Comparison of ENCODE assay signal across 10 mouse cellular contexts in the genomic region with DNA sequence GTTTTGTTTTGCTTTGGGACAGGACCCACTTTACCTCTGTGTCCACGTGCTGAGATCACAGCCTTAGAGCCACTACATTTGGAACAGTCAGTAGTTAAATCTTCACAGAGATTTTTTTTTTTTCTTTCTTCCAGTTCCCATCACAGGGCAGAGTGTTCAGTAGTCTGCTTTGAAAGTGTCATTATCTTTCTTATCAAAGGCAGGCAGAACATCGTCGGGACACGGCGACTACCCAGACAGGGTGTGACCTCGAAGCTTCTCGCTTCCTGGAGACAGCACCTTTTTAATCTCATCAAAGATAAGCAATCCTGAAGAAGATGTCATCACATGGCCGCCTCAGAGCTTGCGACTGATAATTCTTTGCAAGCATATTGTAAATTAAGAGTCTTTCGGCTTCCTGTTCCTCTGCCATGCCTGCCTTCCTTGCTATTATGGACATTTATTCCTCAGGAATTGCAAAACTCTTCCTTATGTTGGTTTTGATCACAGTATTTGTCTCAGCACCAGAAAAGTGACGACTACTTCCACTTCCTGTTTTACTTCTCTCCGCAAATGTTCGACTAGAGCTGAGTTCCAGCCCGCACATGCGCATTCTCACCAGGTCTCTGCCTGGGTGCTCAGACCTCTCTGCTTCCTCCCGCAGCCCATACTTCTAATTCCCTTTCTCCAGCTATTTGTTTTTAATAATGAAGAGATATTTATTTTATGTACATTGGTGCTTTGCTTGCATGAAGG. TPM values are rescaled to one million over a fixed set of nuclear protein-coding genes. Genes with fewer than 3 reads are reported as not detected.
A peak's percentile ranks its signal among the peaks of the same experiment; 100 is the strongest.
DNase-seq lines count a peak whose midpoint lies in the region; ATAC-seq lines count a peak whose summit lies in the region.
"Had no signal": no experiment of that assay in that cellular context is flagged by ENCODE, and none has a peak within 500 bp of the region (broad histone marks: within the 10 kb centered on the region; RNA-seq: fewer than 3 reads in every experiment).

No protein-coding gene starts in this region.

- H3K27me3 ChIP-seq in heart, embryonic 14.5 days (ENCODE audit: control insufficient read depth, insufficient read depth, low read length), result no peaks in the 10 kb centered on the region
- no peaks in the 10 kb centered on the region for H3K27me3 ChIP-seq in midbrain, embryonic 15.5 days (replicated peaks)
- H3K27me3 ChIP-seq in hindbrain, embryonic 13.5 days, result no peaks in the 10 kb centered on the region

- H3K4me1 ChIP-seq in heart, embryonic 14.5 days (ENCODE audit: control insufficient read depth in 2 of 2, insufficient read depth in 2 of 2, low read length in 2 of 2), result peaks cover 2% of the 10 kb centered on the region in 2 experiments; a peak in 1 of 4 replicates
- no peaks in the 10 kb centered on the region for H3K4me1 ChIP-seq in midbrain, embryonic 15.5 days
- H3K4me1 ChIP-seq in hindbrain, embryonic 13.5 days (replicated peaks), result no peaks in the 10 kb centered on the region

- ATAC-seq in heart, embryonic 14.5 days (ENCODE audit: insufficient number of reproducible peaks, insufficient read depth, low FRiP score, low read depth), result no peak
- ATAC-seq in midbrain, embryonic 15.5 days (replicated peaks), result no peak
- ATAC-seq in hindbrain, embryonic 13.5 days (ENCODE audit: low FRiP score), result no peak

- H3K9me3 ChIP-seq in heart, embryonic 14.5 days (ENCODE audit: control insufficient read depth, low read length), result no peaks in the 10 kb centered on the region
- H3K9me3 ChIP-seq in midbrain, embryonic 15.5 days, result no peaks in the 10 kb centered on the region
- no peaks in the 10 kb centered on the region for H3K9me3 ChIP-seq in hindbrain, embryonic 13.5 days

- H3K9ac ChIP-seq in heart, embryonic 14.5 days (ENCODE audit: low read length), result no peak overlapping the region
- no peak overlapping the region for H3K9ac ChIP-seq in midbrain, embryonic 15.5 days
- H3K9ac ChIP-seq in hindbrain, embryonic 13.5 days, result no peak overlapping the region

- intact Hi-C loops in heart, postnatal 25 days (cut with DNase I), result no loop called here
- intact Hi-C loops in left cerebral cortex, postnatal 36 days (cut with DNase I), result no loop called here

- WGBS in heart, embryonic 14.5 days, result 28% methylated on average over 16 of the region's 16 CpGs
- 80% methylated on average over 16 of the region's 16 CpGs for WGBS in midbrain, embryonic 15.5 days
- 87% methylated on average over 16 of the region's 16 CpGs for WGBS in hindbrain, embryonic 13.5 days

- H3K4me3 ChIP-seq in heart, embryonic 14.5 days (ENCODE audit: control insufficient read depth in 1 of 2, insufficient read depth in 1 of 2, low read depth in 1 of 2, low read length in 2 of 2), result peak overlapping the region in 1 of 2 experiments; percentile 6; a peak in 1 of 4 replicates
- H3K4me3 ChIP-seq in midbrain, embryonic 15.5 days, result no peak overlapping the region
- no peak overlapping the region for H3K4me3 ChIP-seq in hindbrain, embryonic 13.5 days

- no peaks in the 10 kb centered on the region for H3K36me3 ChIP-seq in heart, embryonic 14.5 days (ENCODE audit: control insufficient read depth, insufficient read depth, low read length)
- no peaks in the 10 kb centered on the region for H3K36me3 ChIP-seq in midbrain, embryonic 15.5 days (replicated peaks)
- no peaks in the 10 kb centered on the region for H3K36me3 ChIP-seq in hindbrain, embryonic 13.5 days

- H3K4me2 ChIP-seq in heart, embryonic 14.5 days (ENCODE audit: low read length), result peak overlapping the region; percentile 51
- no peak overlapping the region for H3K4me2 ChIP-seq in midbrain, embryonic 15.5 days
- H3K4me2 ChIP-seq in hindbrain, embryonic 13.5 days, result no peak overlapping the region

- peak; percentile 97 for DNase-seq in heart, adult 11 months
- no peak for DNase-seq in heart, postnatal 25 days (ENCODE audit: low spot score)
- peak; percentile 24 for DNase-seq in lung, postnatal 10 days
- DNase-seq in thymus, postnatal 10 days (ENCODE audit: low spot score in 2 of 2), result peak; percentile 36 to 49
- DNase-seq in left cerebral cortex, postnatal 36 days (ENCODE audit: low spot score in 2 of 2), result no peak
- DNase-seq: kidney, postnatal 4 days; midbrain, embryonic 14.5 days had no signal

- no peak overlapping the region for H3K27ac ChIP-seq in heart, embryonic 14.5 days (replicated peaks in 1 of 2; ENCODE audit: control insufficient read depth in 1 of 2, insufficient read depth in 1 of 2, low read depth in 2 of 2, low read length in 2 of 2)
- H3K27ac ChIP-seq in midbrain, embryonic 15.5 days, result no peak overlapping the region
- H3K27ac ChIP-seq in hindbrain, embryonic 13.5 days, result no peak overlapping the region

RNA-seq across cellular contexts. Expression of a gene that starts 13.3 kb away (rescaled TPM):
- not detected for total RNA-seq in heart, postnatal 25 days (2021)
- not detected in 2 replicates for polyA plus RNA-seq in heart, embryonic 14.5 days (2014; fragmentation: Nextera tagmentation; extraction: Ambion mirVana)
- polyA plus RNA-seq in midbrain, embryonic 15.5 days (2015; fragmentation: Nextera tagmentation; extraction: Ambion mirVana), result not detected in 2 replicates
- not detected in 2 replicates for polyA plus RNA-seq in hindbrain, embryonic 13.5 days (2015; fragmentation: Nextera tagmentation; extraction: Ambion mirVana)
- not detected for total RNA-seq in left cerebral cortex, postnatal 36 days (2021)
- polyA plus RNA-seq: midbrain, embryonic 14.5 days had no signal

RNA-seq across cellular contexts. Expression of a gene that starts 16.6 kb away (rescaled TPM):
- not detected for total RNA-seq in heart, postnatal 25 days (2021)
- polyA plus RNA-seq in heart, embryonic 14.5 days (2014; fragmentation: Nextera tagmentation; extraction: Ambion mirVana), result not detected in 2 replicates
- polyA plus RNA-seq in midbrain, embryonic 15.5 days (2015; fragmentation: Nextera tagmentation; extraction: Ambion mirVana), result not detected in 2 replicates
- not detected in 2 replicates for polyA plus RNA-seq in hindbrain, embryonic 13.5 days (2015; fragmentation: Nextera tagmentation; extraction: Ambion mirVana)
- under 1 TPM in 1 of 2 experiments, not detected in 1; 0.25 TPM for total RNA-seq in left cerebral cortex, postnatal 36 days (2021)
- polyA plus RNA-seq: midbrain, embryonic 14.5 days had no signal

RNA-seq across cellular contexts. Expression of a gene that starts 18.0 kb away (rescaled TPM):
- total RNA-seq in heart, postnatal 25 days (2021), result not detected
- 0.04 and 0.15 TPM in 2 replicates for polyA plus RNA-seq in heart, embryonic 14.5 days (2014; fragmentation: Nextera tagmentation; extraction: Ambion mirVana)
- polyA plus RNA-seq in midbrain, embryonic 15.5 days (2015; fragmentation: Nextera tagmentation; extraction: Ambion mirVana), result 1.8 and 2.2 TPM in 2 replicates
- polyA plus RNA-seq in hindbrain, embryonic 13.5 days (2015; fragmentation: Nextera tagmentation; extraction: Ambion mirVana), result 0.84 and 1.2 TPM in 2 replicates
- 1 to 10 TPM; 2.4 to 3.1 TPM for total RNA-seq in left cerebral cortex, postnatal 36 days (2021)

Comparison
In these comparisons a context has a peak if more than half of its experiments do, and no peak if none do; other contexts are left out.
1. DNase-seq: peak in heart, adult 11 months (single experiment), lung, postnatal 10 days (single experiment) and thymus, postnatal 10 days (2 of 2); none in heart, postnatal 25 days (single experiment) and left cerebral cortex, postnatal 36 days (0 of 2).